Mouse (Mus musculus) spleen, adult 10 weeks (tissue): Measurements from ENCODE around the gene Dus4l. TPM values are rescaled to one million over a fixed set of nuclear protein-coding genes. Genes with fewer than 3 reads are reported as not detected.

ENCODE experiments used
- polyA plus RNA-seq: library from polyadenylated mRNA; stranded (reverse); fragments of 350-450 nt; fragmentation: Illumina TruSeq; extraction: RNeasy Lipid Tissue Mini Kit (QIAGEN cat#74804); gene quantifications from one replicate; pipeline ENCODE4 v1.2.3, GENCODE M21; 2015; ENCODE audit warnings: low replicate concordance; ENCODE audit not compliant: insufficient read depth

Dus4l gene
- 13.4 TPM for polyA plus RNA-seq

GRCm38 (mm10) chr12:31654197-31654964 is at the start of gene Dus4l, which contains the start of gene Cog5:
TSS of gene Dus4l (minus strand) at chr12:31654826.
TSS of gene Cog5 (plus strand) at chr12:31654869.

GRCm38 (mm10) chr12:31634343-31635239 is 20.0 kb downstream of the Dus4l start, which contains the start of gene Bcap29:
TSS of gene Bcap29 (minus strand) at chr12:31634658.

Other genes with a start within 250 kb of the Dus4l start
- gene Cbll1, start 155.2 kb downstream of the Dus4l start, polyA plus RNA-seq, result 24.3 TPM
- gene Slc26a4, start 94.9 kb downstream of the Dus4l start, polyA plus RNA-seq, result not detected
- gene Bcap29, start 20.2 kb downstream of the Dus4l start, polyA plus RNA-seq, result 52.6 TPM
- 77.5 TPM for gene Cog5, start within 50 bp of the Dus4l start, polyA plus RNA-seq
- not detected for gene Gpr22, start 59.1 kb upstream of the Dus4l start, polyA plus RNA-seq